Mouse (Mus musculus): ENCODE measurements around the gene Zcchc24.

The Zcchc24 gene

GRCm38 (mm10) chr14:25713443-25713842 is 55.4 kb downstream of the Zcchc24 start:
- no peak for DNase-seq

GRCm38 (mm10) chr14:25711602-25712001 is 57.2 kb downstream of the Zcchc24 start:
- DNase-seq: no peak

GRCm38 (mm10) chr14:25711177-25711576 is 57.7 kb downstream of the Zcchc24 start:
- DNase-seq: no peak

GRCm38 (mm10) chr14:25710681-25711080 is 58.2 kb downstream of the Zcchc24 start:
- DNase-seq: no peak

GRCm38 (mm10) chr14:25710073-25710472 is 58.8 kb downstream of the Zcchc24 start:
- no peak for DNase-seq

- DNase-seq: no peak
Measured at GRCm38 (mm10) chr14:25708917-25709316, 59.9 kb downstream of the Zcchc24 start.

GRCm38 (mm10) chr14:25708451-25708850 is 60.4 kb downstream of the Zcchc24 start:
- peak; percentile 28 to 33 for DNase-seq

- peak in 1 of 2 experiments; percentile 53 for DNase-seq
Measured at GRCm38 (mm10) chr14:25707691-25708181, 61.1 kb downstream of the Zcchc24 start.

GRCm38 (mm10) chr14:25701986-25702385 is 66.9 kb downstream of the Zcchc24 start:
- no peak for DNase-seq

- DNase-seq: no peak
Measured at GRCm38 (mm10) chr14:25696356-25696755, 72.5 kb downstream of the Zcchc24 start.

- no peak for DNase-seq
Measured at GRCm38 (mm10) chr14:25695059-25695458, 73.8 kb downstream of the Zcchc24 start.

GRCm38 (mm10) chr14:25694569-25694897 is 74.3 kb downstream of the Zcchc24 start:
- DNase-seq: peak; percentile 59 to 60

- DNase-seq: peak; percentile 92 to 94
Measured at GRCm38 (mm10) chr14:25693888-25694568, 74.8 kb downstream of the Zcchc24 start, which contains the start of gene Ppif. TSS of gene Ppif (plus strand) at chr14:25694154.

- peak; percentile 44 to 48 for DNase-seq
Measured at GRCm38 (mm10) chr14:25693271-25693887, 75.5 kb downstream of the Zcchc24 start.

GRCm38 (mm10) chr14:25686983-25687901 is 81.6 kb downstream of the Zcchc24 start:
- no peak for DNase-seq

GRCm38 (mm10) chr14:25686216-25686945 is 82.5 kb downstream of the Zcchc24 start:
- DNase-seq: no peak

GRCm38 (mm10) chr14:25682020-25682419 is 86.8 kb downstream of the Zcchc24 start:
- no peak for DNase-seq

- no peak for DNase-seq
Measured at GRCm38 (mm10) chr14:25679625-25680024, 89.2 kb downstream of the Zcchc24 start.

GRCm38 (mm10) chr14:25667587-25667986 is 101.3 kb downstream of the Zcchc24 start:
- no peak for DNase-seq

GRCm38 (mm10) chr14:25666668-25667376 is 102.0 kb downstream of the Zcchc24 start:
- no peak for DNase-seq

GRCm38 (mm10) chr14:25665314-25665970 is 103.4 kb downstream of the Zcchc24 start:
- DNase-seq: no peak
